Mouse (Mus musculus): ENCODE data around the gene Rpl3. TPM values are rescaled to one million over a fixed set of nuclear protein-coding genes. Genes with fewer than 3 reads are reported as not detected.

The Rpl3 gene
- polyA plus RNA-seq, 1 experiment from 2014 or later, result 526 TPM

- Histone ChIP-seq H3K4me2 (peak overlapping the region; percentile 25), H3K4me3 (replicated peaks) (no peak overlapping the region), H3K9me3 (replicated peaks) (no peaks in the 10 kb centered on the region), H3K27me3 (replicated peaks) (no peaks in the 10 kb centered on the region), H3K27ac (replicated peaks) (0 out of 2 replicates have a peak overlapping the region, but pooled peaks have one; percentile 33), H3K9ac (replicated peaks) (0 out of 2 replicates have a peak overlapping the region, but pooled peaks have one; percentile 20), H3K36me3 (no peaks in the 10 kb centered on the region), H3K4me1 (peaks cover 55% of the 10 kb centered on the region)
- peak; percentile 62; the same call in 1 of the 2 replicates for ATAC-seq (ENCODE audit: low FRiP score)
- 21% methylated on average over 18 of the region's 20 CpGs for WGBS
These were observed 5.5 kb upstream of the Rpl3 start for GRCm38 (mm10) chr15:80096946-80097881.

- no peak overlapping the region for H3K4me2 ChIP-seq
- ATAC-seq (ENCODE audit: low FRiP score), result no peak
- no peaks in the 10 kb centered on the region for H3K9me3 ChIP-seq (replicated peaks)
- WGBS, result 68% methylated on average over 10 of the region's 10 CpGs
- no peak overlapping the region for H3K9ac ChIP-seq (replicated peaks)
- H3K4me3 ChIP-seq (replicated peaks), result no peak overlapping the region
- no peaks in the 10 kb centered on the region for H3K27me3 ChIP-seq (replicated peaks)
- peaks cover 58% of the 10 kb centered on the region for H3K4me1 ChIP-seq
- H3K27ac ChIP-seq (replicated peaks), result no peak overlapping the region
- H3K36me3 ChIP-seq, result no peaks in the 10 kb centered on the region
These were observed 4.7 kb upstream of the Rpl3 start for GRCm38 (mm10) chr15:80096406-80096805.

- Histone ChIP-seq H3K4me1 (peaks cover 61% of the 10 kb centered on the region), H3K4me3 (replicated peaks) (no peak overlapping the region), H3K36me3 (no peaks in the 10 kb centered on the region), H3K27me3 (replicated peaks) (no peaks in the 10 kb centered on the region), H3K9ac (replicated peaks) (no peak overlapping the region), H3K4me2 (no peak overlapping the region), H3K9me3 (replicated peaks) (no peaks in the 10 kb centered on the region), H3K27ac (replicated peaks) (no peak overlapping the region)
- ATAC-seq (ENCODE audit: low FRiP score), result no peak
- 65% methylated on average over 1 of the region's 1 CpGs for WGBS
These were observed 3.9 kb upstream of the Rpl3 start for GRCm38 (mm10) chr15:80095596-80095995.

GRCm38 (mm10) chr15:80094201-80094600 is 2.5 kb upstream of the Rpl3 start:
- no peaks in the 10 kb centered on the region for H3K36me3 ChIP-seq
- no peak for ATAC-seq (ENCODE audit: low FRiP score)
- H3K4me3 ChIP-seq (replicated peaks), result no peak overlapping the region
- no peak overlapping the region for H3K4me2 ChIP-seq
- H3K27ac ChIP-seq (replicated peaks), result no peak overlapping the region
- WGBS, result 94% methylated on average over 13 of the region's 13 CpGs
- H3K9ac ChIP-seq (replicated peaks), result no peak overlapping the region
- no peaks in the 10 kb centered on the region for H3K27me3 ChIP-seq (replicated peaks)
- no peaks in the 10 kb centered on the region for H3K9me3 ChIP-seq (replicated peaks)
- peaks cover 62% of the 10 kb centered on the region for H3K4me1 ChIP-seq

- H3K4me2 ChIP-seq, result peak overlapping the region; percentile 72
- 10% methylated on average over 8 of the region's 8 CpGs for WGBS
- no peaks in the 10 kb centered on the region for H3K36me3 ChIP-seq
- H3K4me1 ChIP-seq, result peaks cover 46% of the 10 kb centered on the region
- H3K27me3 ChIP-seq (replicated peaks), result no peaks in the 10 kb centered on the region
- H3K4me3 ChIP-seq (replicated peaks), result peak overlapping the region; percentile 64
- H3K9ac ChIP-seq (replicated peaks), result peak overlapping the region; percentile 76
- ATAC-seq (ENCODE audit: low FRiP score), result no peak
- H3K9me3 ChIP-seq (replicated peaks), result no peaks in the 10 kb centered on the region
- H3K27ac ChIP-seq (replicated peaks), result no peak overlapping the region; the same call in 1 of the 2 replicates
These were observed 931 bp upstream of the Rpl3 start for GRCm38 (mm10) chr15:80092599-80092998.

GRCm38 (mm10) chr15:80092041-80092441 is 373 bp upstream of the Rpl3 start:
- Histone ChIP-seq H3K4me2 (peak overlapping the region; percentile 72), H3K27me3 (replicated peaks) (no peaks in the 10 kb centered on the region), H3K27ac (replicated peaks) (peak overlapping the region; percentile 70; the same call in 1 of the 2 replicates), H3K4me3 (replicated peaks) (peak overlapping the region; percentile 64), H3K36me3 (no peaks in the 10 kb centered on the region), H3K9me3 (replicated peaks) (no peaks in the 10 kb centered on the region), H3K9ac (replicated peaks) (peak overlapping the region; percentile 76), H3K4me1 (peaks cover 40% of the 10 kb centered on the region)
- no peak for ATAC-seq (ENCODE audit: low FRiP score)
- 13% methylated on average over 7 of the region's 7 CpGs for WGBS

GRCm38 (mm10) chr15:80090741-80091120 is 937 bp downstream of the Rpl3 start:
- peak overlapping the region; percentile 70 for H3K27ac ChIP-seq (replicated peaks)
- 0 out of 2 replicates have a peak, but pooled peaks have one; percentile 39 for ATAC-seq (ENCODE audit: low FRiP score)
- H3K27me3 ChIP-seq (replicated peaks), result no peaks in the 10 kb centered on the region
- H3K4me1 ChIP-seq, result peaks cover 29% of the 10 kb centered on the region
- H3K9me3 ChIP-seq (replicated peaks), result no peaks in the 10 kb centered on the region
- H3K4me2 ChIP-seq, result peak overlapping the region; percentile 72
- H3K36me3 ChIP-seq, result no peaks in the 10 kb centered on the region
- under 1% methylated on average over 17 of the region's 17 CpGs for WGBS
- H3K4me3 ChIP-seq (replicated peaks), result peak overlapping the region; percentile 64
- peak overlapping the region; percentile 76 for H3K9ac ChIP-seq (replicated peaks)

GRCm38 (mm10) chr15:80090155-80090554 is 1.5 kb downstream of the Rpl3 start:
- H3K27ac ChIP-seq (replicated peaks), result 0 out of 2 replicates have a peak overlapping the region, but pooled peaks have one; percentile 70
- no peak overlapping the region for H3K9ac ChIP-seq (replicated peaks)
- peaks cover 26% of the 10 kb centered on the region for H3K4me1 ChIP-seq
- WGBS, result 76% methylated on average over 11 of the region's 11 CpGs
- no peak overlapping the region for H3K4me3 ChIP-seq (replicated peaks)
- H3K9me3 ChIP-seq (replicated peaks), result no peaks in the 10 kb centered on the region
- H3K4me2 ChIP-seq, result peak overlapping the region; percentile 72
- H3K27me3 ChIP-seq (replicated peaks), result no peaks in the 10 kb centered on the region
- ATAC-seq (ENCODE audit: low FRiP score), result no peak
- no peaks in the 10 kb centered on the region for H3K36me3 ChIP-seq

- Histone ChIP-seq H3K27ac (replicated peaks) (no peak overlapping the region), H3K4me1 (peaks cover 26% of the 10 kb centered on the region), H3K9ac (replicated peaks) (no peak overlapping the region), H3K9me3 (replicated peaks) (no peaks in the 10 kb centered on the region), H3K4me2 (no peak overlapping the region), H3K4me3 (replicated peaks) (no peak overlapping the region), H3K27me3 (replicated peaks) (no peaks in the 10 kb centered on the region), H3K36me3 (no peaks in the 10 kb centered on the region)
- 32% methylated on average over 4 of the region's 4 CpGs for WGBS
- no peak for ATAC-seq (ENCODE audit: low FRiP score)
These were observed 3.0 kb downstream of the Rpl3 start for GRCm38 (mm10) chr15:80088637-80089036.

- Histone ChIP-seq H3K4me1 (peaks cover 15% of the 10 kb centered on the region), H3K9ac (replicated peaks) (no peak overlapping the region), H3K4me2 (no peak overlapping the region), H3K36me3 (no peaks in the 10 kb centered on the region), H3K9me3 (replicated peaks) (no peaks in the 10 kb centered on the region), H3K27me3 (replicated peaks) (no peaks in the 10 kb centered on the region), H3K27ac (replicated peaks) (no peak overlapping the region), H3K4me3 (replicated peaks) (no peak overlapping the region)
- WGBS, result 89% methylated on average over 9 of the region's 9 CpGs
- no peak for ATAC-seq (ENCODE audit: low FRiP score)
These were observed 4.2 kb downstream of the Rpl3 start for GRCm38 (mm10) chr15:80087406-80088012.

GRCm38 (mm10) chr15:80083740-80084139 is 7.9 kb downstream of the Rpl3 start:
- Histone ChIP-seq H3K9me3 (replicated peaks) (no peaks in the 10 kb centered on the region), H3K36me3 (peaks cover 31% of the 10 kb centered on the region), H3K4me3 (replicated peaks) (peak overlapping the region; percentile 78), H3K4me1 (peaks cover 30% of the 10 kb centered on the region), H3K4me2 (peak overlapping the region; percentile 77), H3K27ac (replicated peaks) (peak overlapping the region; percentile 98), H3K27me3 (replicated peaks) (no peaks in the 10 kb centered on the region), H3K9ac (replicated peaks) (peak overlapping the region; percentile 56)
- WGBS, result under 1% methylated on average over 12 of the region's 12 CpGs
- ATAC-seq (ENCODE audit: low FRiP score), result no peak; the same call in none of the 2 replicates
